Mouse (Mus musculus): ENCODE results near the gene Shisa9.

The Shisa9 gene

DNA sequence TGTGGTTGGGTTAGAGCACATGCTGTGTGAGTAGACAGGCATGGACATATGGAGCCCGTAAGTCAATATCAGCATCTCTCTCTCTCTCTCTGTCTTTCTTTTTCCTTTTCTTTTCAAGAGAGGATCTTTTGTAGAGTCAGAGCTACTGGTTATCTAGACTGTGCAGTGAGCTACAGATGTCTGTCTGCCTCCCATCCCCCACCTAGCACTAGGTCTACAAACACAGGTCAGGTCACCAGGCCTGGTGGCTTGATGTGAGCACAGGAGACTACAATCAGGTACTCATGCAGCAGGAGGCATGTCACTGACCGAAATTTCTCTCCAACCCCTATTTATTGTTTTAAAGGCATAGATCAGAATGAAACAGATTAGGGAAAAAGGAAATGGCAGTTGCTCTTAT lies 219.1 kb downstream of the Shisa9 start:
- no peak for DNase-seq

GRCm38 (mm10) chr16:12204423-12204822 lies 220.5 kb downstream of the Shisa9 start:
- DNase-seq, result no peak

- DNase-seq, result no peak
These were observed 222.6 kb downstream of the Shisa9 start for GRCm38 (mm10) chr16:12206421-12206950.

DNA sequence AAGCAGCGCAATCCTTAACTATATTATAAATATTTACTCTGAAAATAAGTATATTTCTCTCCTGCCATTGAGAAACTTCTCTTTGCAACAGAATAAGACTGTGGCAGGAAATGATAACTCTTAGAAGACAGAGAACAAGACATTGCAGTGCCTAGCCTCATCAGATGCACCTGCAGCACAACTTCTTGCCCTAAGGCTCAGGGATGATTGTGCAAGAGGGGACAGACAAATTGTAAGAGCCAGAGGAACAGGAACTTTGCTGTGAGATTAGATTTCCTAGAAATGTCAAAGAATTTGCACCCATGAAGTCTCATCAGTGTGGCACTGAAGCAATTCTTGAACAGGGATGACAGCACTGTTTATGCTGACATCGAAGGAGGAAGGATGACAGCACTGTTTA lies 223.0 kb downstream of the Shisa9 start:
- no peak for DNase-seq

- no peak for DNase-seq
These were observed 225.4 kb downstream of the Shisa9 start for GRCm38 (mm10) chr16:12209355-12209754.

DNA sequence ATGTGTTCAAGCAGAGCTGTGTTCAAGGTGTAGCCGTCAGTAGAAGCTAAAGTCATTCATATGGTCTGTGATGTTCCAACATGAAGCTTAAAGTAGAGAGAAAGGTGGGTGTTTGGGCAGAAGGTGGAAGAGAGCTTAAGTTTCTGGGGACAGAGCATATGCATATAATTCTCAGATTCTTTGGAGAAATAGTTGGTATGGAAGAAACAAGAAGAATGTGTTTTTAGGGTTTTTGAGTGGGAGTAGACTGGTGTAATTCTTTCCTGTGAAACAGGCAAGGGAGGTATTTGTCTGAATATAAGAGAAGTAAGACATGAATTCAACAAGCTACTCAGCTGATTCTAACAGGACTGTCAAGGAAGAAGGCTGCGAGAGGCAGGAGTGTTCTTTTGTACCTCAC lies 225.9 kb downstream of the Shisa9 start:
- no peak for DNase-seq

DNA sequence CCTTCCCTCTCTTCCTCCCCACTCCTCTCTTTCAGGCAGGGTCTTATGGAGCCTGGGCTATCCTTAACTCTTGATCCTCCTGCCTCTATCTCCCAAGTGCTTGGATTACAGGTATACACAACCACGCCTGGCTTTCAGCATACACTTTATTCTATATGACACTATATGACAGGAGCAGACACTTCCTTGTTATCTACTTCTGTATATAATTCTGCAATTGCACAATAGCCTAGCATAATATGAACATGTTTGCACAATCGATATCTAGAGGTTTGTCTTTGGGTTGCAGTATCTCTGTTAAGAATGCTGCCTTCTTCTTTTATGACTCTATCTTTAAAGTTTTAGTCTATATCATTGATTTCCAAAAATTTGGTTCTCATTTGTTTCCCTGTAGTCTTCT lies 230.1 kb downstream of the Shisa9 start:
- DNase-seq, result no peak

DNA sequence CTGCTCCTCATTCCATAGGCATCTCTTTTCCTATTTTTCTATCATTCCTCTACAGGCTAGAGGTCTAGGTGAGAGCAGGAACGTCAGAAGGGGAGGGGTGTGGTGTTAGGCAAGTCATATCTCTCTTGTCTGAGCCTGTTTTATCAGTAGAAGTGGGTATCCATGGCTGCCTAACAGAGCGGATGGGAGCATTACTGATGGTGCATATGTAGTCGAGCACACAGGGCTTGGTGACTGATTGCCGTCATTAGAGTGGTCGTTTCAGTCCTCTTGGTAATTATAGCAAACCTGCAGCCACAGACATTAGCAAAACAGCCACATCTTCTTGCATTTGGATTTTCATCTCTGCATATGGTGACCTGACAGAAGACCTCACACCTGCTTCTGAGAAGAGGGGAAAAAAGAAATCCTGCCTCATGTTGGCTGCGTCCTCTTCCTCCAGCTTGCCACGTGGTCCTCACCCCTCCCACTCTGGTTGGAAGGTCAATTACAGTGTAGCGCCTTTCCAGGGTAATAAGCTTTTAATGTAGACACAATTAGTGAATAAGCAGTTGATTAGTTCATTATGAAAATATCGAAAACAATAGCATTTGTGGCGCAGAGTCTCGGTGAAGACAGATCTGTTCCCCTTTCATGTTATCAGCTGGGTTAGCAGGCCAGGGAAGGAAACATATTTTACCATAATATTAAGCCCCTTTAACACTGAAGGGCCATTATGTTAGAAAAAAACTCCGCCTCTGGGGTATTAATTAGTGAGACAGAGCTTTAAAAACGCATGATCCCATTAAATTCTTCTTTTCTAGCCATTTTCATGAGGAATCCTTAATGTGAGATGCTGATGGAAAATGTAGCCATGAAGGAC lies 233.6 kb downstream of the Shisa9 start:
- DNase-seq, result no peak

DNA sequence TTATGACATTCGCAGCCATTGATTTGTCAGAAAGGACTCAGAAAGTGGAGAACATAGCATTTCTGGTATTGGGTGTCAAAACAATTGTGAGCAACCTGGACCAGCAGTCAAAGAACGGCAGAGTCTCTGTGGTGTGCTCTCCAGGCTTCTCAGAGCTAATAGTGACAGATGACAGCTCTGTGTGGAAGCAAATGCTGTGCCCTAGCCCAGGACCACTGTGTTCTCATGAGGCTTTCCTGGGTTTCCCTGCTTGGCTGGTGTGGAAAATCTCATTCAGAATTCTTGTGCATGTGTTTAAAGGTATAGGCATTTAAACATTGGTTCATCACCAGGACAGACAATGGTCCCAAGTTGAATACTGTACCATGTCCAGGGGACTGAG lies 234.2 kb downstream of the Shisa9 start:
- no peak for DNase-seq

- no peak for DNase-seq
These were observed 235.9 kb downstream of the Shisa9 start for GRCm38 (mm10) chr16:12219821-12220220.

DNA sequence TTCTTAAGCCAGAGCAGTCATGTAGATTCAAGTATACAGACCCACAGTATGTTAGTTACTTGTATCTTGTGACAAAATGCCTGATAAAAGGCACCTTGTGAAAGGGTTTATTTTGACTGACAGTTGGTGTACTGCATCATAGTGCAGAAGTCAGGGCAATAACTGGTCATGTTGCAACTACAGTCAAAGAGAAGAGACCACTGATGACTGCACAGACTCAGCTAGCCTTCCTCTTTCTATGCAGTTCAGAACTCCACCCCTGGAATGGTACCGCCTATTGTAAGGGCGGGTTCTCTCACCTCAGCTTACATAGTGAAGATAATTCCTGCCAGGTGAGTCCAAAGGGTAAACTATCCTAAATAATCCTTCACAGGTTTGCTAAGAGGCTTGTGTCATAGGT lies 239.6 kb downstream of the Shisa9 start:
- DNase-seq, result no peak

DNA sequence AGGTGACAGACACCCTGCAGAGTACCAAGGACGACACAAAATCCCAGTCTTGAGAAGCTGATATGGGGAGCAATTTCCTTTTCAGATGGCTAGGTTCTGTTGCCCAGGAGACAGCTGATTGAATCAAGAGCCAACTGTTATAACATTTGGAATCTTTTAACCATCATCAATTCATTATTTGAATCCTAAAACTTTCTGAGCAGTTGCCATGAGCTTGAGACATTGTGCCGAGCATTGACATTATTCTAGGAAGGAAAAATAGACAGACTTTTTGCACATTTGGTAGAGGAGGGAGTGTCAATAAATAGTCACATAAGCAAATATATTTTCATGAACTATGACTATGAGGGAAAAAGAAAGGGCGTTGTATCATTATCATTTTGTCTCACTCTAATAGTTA lies 243.0 kb downstream of the Shisa9 start:
- no peak for DNase-seq

DNA sequence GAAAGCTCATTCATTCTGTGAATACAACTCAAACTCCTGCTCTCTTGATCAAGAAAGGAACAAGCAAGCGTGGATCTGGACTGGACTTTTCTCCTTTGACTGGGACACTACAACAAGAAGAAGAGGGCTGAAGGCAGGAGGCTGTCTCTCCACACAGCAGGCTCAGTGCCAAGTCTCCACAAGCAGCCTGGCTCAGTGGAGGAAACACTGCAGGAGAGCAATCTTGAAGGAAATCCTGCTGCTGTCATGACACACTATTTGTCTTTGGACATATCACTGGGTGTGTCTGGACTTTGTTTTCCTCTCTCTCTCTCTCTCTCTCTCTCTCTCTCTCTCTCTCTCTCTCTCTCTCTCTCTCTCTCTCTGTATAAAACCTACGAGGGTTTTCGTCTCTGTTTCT lies 249.4 kb downstream of the Shisa9 start:
- DNase-seq, result peak; percentile 17

- peak; percentile 2 for DNase-seq
These were observed 250.4 kb downstream of the Shisa9 start for GRCm38 (mm10) chr16:12234289-12234688.

DNA sequence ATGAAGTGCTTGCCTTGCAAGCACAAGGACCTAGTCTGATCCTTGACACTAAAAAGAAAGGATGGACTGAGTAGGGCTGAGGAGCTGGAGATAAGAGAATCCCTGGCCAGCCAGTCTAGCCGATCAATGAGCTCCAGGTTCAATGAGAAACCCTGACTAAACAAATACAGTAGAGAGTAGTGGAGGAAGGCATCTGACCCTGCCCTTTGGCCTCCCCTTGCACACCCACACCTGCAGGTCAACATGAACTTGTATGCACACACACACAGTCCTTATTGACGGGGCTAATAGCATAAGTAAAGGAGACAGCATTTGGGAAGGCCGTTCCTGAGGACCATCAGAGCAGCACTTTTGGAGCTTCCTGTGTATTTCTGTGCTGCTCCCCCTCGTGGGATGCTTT lies 254.7 kb downstream of the Shisa9 start:
- no peak for DNase-seq

- DNase-seq, result no peak
These were observed 275.4 kb downstream of the Shisa9 start for GRCm38 (mm10) chr16:12259361-12259760.

GRCm38 (mm10) chr16:12265828-12266227 lies 281.9 kb downstream of the Shisa9 start:
- DNase-seq, result no peak

GRCm38 (mm10) chr16:12300523-12300922 lies 316.6 kb downstream of the Shisa9 start:
- no peak for DNase-seq

DNA sequence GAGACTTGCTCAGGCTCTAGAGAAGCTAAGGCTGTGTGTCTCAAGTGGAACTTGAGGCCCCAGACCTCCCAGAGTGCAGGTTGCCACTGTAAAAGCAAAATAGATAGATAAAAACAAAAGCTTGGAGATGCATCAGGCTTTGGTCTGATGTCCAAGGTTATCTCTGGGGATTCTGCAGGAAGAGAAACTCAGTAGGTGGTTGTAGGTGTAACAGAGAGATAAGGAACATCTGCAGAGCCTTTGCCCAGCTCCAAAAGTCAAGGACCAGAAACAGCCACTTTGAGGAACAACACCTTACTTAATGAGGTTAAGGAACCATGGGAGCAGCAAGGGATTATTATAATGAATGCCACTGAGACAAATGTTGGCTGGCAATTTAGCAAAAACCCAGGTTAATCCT lies 319.5 kb downstream of the Shisa9 start:
- DNase-seq, result no peak

DNA sequence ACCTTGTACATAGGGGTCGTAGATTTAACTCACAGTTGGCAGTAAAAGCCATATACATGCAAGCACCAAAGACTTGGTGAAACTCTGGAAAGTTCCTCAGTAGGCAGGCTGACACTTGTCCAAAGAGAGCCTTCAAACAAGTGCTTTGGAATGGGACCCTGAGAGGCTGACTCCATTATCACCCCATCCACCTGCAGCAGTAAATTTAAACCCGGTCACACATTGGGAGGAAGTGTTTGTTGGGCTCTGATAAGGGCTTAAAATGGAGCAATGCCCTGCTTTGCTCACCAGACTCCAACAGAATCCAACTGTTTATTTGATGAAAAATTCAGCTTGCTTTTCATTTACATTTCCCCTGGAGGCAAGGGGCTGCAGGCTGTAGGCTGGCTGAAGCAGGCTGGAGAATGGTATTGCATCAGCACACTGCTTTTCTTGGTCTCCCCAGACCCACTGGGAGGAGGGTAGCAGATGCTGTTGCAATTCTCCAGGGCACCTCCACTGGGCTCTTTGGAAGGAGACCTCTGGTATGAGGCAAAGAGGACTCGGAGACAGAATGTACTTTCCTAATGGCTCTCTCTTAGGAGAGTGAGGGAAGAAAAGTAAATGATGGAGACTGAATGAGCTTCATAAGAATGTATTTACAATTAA lies 323.5 kb downstream of the Shisa9 start:
- DNase-seq, result no peak

DNA sequence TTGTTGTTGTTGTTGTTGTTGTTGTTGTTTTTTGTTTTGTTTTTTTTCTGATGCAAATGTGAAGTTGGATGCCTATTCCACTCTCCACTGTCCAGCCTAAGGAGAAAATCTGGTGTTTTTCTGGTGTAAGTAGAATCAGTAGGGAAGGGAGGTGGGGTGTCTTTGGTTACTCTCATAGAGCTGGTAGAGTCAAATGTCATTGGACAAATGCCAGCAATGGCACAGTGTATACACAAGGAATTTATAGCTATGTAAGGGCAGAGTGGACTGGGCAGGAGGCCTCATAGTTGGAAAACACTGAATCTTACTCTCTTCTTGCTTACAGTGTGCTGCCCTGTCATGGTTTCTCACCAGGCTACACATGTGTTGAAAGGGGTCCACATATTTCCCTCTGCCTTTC lies 325.9 kb downstream of the Shisa9 start:
- DNase-seq, result no peak

- no peak for DNase-seq
These were observed 331.7 kb downstream of the Shisa9 start for GRCm38 (mm10) chr16:12315627-12316026.
